Mouse (Mus musculus): Measurements from ENCODE around the gene Abhd2. TPM values are rescaled to one million over a fixed set of nuclear protein-coding genes. Genes with fewer than 3 reads are reported as not detected.

Abhd2 gene
- total RNA-seq, 2 experiments from 2014 or later: 125 to 135 TPM

DNA sequence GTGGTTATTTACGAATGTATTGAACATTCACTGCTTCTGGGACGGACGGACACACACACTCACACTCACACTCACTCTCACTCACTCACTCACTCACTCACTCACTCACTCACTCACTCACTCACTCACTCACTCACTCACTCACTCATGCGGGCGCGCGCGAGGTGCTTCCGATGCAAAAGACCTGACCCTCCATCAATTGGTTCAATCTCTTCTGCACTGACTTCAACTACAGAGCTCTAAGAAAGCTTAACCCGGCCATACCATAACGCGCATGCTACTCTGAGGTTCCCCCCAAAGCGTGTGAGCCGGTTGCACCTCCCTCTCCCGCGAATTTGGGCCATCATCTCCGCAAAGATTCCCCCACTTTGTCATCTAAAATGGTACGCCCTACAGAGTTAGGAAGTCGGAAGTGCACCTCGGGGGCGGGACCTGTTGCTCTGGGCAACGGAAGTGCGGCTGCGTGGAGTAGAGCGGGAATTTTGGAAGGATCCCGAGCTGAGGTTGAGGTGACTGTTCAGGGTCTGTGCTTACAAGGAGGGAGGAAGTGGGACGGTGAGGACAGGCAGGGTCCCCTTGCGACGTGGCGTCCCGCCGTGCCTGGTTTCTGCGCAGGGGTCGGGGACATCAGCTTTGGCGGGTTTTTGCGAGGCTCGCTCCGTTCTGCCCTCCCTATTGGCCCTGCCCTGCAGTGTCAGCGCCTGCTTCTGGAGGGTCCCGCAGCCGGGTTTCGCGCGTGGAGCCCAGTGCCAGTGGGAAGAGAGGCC, 119.1 kb downstream of the Abhd2 start, which contains the start of gene Fanci:
Gene Fanci, plus strand, starts transcription at position 47 of the 767 bp plus-strand sequence.
- DNase-seq (ENCODE audit: low spot score in 2 of 2): peak; percentile 96 to 97
- intact Hi-C loops (cut with DNase I): loop anchor here (5.0 kb wide), 1 partner anchor 75 kb away; the partner anchor contains the start of gene Polg

DNA sequence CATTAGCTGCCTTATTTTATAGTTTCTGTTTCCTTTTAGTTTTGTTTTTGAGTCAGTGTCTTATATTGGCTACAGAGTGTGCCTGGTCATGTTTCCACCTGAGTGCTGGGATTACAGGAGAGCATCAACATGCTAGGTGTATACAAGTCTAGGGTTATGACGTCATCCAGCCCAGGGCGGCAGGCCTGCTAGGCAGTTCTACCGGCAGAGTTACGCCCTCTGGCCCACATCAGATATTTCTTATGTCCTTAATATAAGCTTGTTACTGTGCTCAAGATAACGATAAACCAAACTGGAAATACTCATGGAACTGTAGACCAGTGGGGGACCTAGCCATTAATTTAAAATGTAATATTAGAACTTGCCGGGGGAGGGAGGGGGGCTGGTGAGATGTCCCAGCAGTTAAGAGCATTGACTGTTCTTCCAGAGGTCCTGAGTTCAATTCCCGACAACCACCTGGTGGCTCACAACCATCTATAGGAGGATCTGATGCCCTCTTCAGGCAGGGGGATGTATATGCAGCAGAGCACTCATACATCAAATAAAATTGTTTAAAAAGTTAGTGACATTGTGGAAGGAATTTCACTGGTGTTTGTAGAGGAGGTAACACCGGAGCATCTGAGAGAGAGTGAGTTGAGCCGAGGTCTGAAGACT, 120.0 kb downstream of the Abhd2 start:
- DNase-seq (ENCODE audit: low spot score in 2 of 2): no peak
- intact Hi-C loops (cut with DNase I): loop anchor here (5.0 kb wide), 1 partner anchor 74 kb away; the partner anchor contains the start of gene Polg

DNA sequence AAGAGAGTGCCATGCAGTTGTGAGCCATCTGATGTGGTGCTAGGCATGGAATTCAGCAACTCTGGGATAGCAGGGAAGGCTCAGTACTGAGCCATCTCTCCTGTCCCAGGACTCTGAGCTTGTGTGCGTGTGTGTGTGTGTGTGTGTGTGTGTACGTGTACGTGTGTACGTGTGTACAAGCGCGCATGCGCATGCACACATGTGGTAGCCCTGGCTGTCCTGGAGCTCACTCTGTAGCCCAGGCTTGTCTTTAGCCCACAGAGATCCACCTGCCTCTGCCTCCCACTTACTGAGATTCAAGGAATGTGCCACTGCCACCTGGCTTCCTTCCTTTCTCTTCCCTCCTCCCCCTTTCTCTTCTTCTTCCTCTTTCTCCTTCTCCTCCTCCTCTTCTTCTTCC, 120.9 kb downstream of the Abhd2 start:
- intact Hi-C loops (cut with DNase I): loop anchor here (5.0 kb wide), 1 partner anchor 73 kb away; the partner anchor contains the start of gene Polg

DNA sequence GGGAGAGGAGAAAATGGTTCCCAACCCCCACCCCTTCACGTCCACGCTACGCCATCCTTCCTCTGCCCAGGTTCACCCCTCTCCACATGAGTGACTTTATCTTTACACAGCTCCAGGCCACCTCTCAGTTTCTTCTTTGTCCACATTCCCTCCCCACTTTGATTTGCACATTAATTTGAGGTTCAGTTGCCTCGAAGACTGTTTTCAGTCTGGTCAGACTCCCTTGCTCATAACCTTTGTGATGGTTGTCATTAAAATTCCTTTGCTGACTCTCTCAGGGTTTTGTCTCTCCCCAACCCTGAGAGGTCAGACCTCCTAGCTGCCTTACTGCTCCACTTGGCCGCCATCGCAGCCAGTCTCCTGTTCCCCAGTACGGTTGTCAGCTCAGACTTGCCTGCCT, 121.7 kb downstream of the Abhd2 start:
- intact Hi-C loops (cut with DNase I): loop anchor here (5.0 kb wide), 1 partner anchor 73 kb away; the partner anchor contains the start of gene Polg
- no peak for DNase-seq (ENCODE audit: low spot score in 2 of 2)

More for the DNA sequence above, 120.9 kb downstream of the Abhd2 start:
- no peak for DNase-seq (ENCODE audit: low spot score in 2 of 2)

DNA sequence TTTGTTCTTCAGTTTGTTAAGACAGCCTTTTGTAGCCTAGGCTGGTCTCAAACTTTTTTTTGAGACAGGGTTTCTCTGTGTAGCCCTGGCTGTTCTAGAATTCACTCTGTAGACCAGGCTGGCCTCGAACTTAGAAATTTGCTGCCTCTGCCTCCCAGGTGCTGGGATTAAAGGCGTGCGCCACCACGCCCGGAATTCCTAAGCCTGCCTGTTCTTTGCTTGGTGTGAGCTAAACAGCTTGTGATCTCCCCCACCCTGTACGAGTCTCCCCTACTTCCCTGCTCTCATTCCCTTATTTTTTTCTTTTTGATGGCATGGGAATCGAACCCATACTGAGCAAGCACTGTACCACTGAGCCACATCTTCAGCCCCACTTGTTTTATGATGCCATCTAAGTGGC, 122.2 kb downstream of the Abhd2 start:
- no peak for DNase-seq (ENCODE audit: low spot score in 2 of 2)
- intact Hi-C loops (cut with DNase I): no loop called here

DNA sequence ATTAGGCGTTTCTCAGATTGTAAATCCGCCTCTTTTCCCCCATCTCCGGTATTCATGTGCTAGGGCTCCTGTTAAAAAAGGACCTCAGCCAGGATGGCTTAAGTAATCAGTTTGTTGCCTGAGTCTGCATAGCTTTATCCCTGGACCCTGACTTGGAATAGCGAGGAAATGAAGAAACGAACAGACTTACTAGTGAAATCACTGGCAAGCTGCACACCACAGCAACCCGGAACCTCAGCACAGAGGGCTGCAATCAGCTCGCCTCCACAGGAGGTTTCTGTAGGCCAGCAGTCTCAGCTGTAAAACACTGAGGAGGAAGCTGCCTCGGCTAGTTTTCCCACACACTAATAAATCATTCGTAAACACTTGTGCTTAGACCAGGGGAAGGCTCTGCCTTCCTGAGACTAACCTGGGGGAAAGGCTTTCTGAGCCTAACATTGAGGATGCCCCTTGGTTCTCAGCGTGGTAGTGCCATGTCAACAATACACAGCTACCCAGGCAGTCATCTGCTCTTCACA, 124.5 kb downstream of the Abhd2 start:
- DNase-seq (ENCODE audit: low spot score in 2 of 2): no peak
- intact Hi-C loops (cut with DNase I): no loop called here

DNA sequence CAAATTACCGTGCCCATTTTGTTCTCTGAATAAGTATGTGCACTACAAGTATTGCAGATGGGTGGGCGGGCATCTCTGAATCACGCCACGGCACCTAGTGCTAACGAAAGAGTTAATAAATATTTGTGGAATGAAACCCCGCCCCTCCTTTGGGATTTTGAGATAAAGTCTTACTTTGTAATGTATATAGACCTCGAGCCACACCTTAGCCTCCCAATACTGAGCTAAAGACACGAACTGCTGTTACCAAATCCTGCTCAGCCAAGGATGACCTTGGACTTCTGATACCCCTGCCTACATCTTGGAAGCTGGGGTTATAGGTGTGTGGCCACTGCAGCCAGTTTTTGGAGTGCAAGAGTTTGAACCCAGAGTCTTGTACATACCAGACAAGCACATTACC, 125.4 kb downstream of the Abhd2 start:
- DNase-seq (ENCODE audit: low spot score in 2 of 2): no peak
- intact Hi-C loops (cut with DNase I): no loop called here

DNA sequence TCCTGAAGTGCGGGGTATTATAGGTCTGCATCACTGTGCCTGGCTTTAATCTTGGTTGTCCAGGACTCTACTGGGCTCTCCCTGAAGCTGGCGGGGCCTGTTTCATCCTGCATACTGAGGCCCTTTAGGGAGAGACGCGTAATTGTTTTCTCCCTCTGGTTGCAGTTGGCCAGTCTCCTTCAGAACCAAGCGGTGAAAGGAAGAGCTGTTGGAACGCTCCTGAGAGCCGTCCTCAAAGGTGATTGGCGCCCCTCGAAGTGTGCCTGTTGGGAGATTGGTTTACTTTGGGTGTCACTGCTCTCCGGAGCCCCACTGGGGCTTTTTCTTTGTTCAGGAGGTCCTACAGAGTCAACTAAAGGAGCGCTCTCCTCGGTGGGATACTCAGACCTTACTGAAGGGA, 126.0 kb downstream of the Abhd2 start:
- DNase-seq (ENCODE audit: low spot score in 2 of 2): no peak
- intact Hi-C loops (cut with DNase I): no loop called here

DNA sequence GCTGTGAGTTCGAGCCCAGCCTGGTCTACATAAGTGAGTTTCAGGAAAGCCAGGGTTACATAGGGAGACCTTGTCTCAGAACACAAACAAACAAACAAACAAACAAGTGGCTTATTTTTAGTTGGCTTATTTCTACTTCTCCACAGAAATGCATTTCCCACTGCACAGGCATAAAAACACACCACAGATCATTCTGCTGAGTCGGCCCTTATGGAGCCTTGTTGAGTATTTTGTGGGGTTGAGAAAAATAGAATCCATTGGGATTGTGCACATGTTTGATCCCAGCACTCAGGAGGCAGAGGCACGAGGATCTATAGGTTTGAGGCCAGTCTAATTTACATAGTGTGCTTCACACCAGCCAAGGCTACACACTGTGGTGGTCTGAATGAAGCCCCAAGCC, 127.3 kb downstream of the Abhd2 start:
- no peak for DNase-seq (ENCODE audit: low spot score in 2 of 2)
- intact Hi-C loops (cut with DNase I): no loop called here

DNA sequence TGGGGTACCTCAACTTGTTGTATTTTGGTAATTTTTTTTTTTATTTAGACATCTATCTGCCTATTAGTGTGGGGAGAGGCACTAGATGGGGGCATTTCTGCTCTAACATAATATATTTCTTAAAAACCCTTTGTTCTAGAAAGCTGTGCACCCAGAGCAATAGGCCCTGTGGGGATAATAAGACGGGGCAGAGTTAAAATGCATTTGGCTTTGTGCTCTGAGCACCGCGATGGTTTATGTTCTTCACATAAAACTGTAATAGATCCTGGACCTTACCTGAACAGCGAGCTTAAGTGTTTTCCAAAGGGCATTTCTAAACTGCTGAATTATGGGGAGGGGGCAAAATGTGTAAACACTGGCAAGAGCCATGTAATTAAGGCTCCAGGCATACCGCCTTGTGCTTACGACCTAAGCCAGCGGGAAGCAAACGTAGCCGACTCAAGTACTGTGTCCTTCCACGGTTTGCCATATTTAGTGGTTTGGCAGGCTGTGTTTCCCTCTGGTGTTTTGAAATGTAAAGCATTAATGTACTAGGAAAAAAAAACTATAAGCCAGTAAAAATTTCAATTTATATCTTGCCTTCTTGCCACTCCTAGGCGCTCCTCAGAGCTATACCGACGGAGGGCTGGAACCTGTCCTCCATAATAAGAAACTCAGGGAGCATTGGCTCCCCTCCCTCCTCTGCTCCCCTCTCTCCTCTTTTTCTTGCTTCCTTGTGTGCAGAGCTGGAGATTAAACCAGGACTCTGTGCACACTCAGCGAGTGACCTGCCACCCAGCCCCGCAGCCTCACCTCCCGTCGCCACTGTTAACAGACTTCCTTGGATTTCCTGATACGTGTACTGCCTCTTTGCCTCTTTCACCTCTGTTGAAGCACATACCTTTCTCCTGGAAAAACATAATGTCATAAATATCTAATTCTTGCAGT, 141.7 kb downstream of the Abhd2 start:
- DNase-seq (ENCODE audit: low spot score in 2 of 2): no peak
- intact Hi-C loops (cut with DNase I): no loop called here

Other genes with a start within 250 kb of the Abhd2 start
- gene Acan, start 219.7 kb upstream of the Abhd2 start, total RNA-seq (2021): 1 to 10 TPM; 2.8 to 3.4 TPM
- gene Hapln3, start 142.2 kb upstream of the Abhd2 start, total RNA-seq (2021): 1 to 10 TPM; 3.2 to 5.3 TPM
- 100 to 1,000 TPM; 144 to 165 TPM for gene Mfge8, start 124.1 kb upstream of the Abhd2 start, total RNA-seq (2021)
- gene Rlbp1, start 113.8 kb downstream of the Abhd2 start, total RNA-seq (2021): 10 to 100 TPM; 23.4 to 24.3 TPM
- under 1 TPM; 0.51 to 0.91 TPM for gene Fanci, start 118.7 kb downstream of the Abhd2 start, total RNA-seq (2021)
- gene Polg, start 193.2 kb downstream of the Abhd2 start, total RNA-seq (2021): 10 to 100 TPM; 84.3 to 90.1 TPM